Mouse (Mus musculus): ENCODE data around the gene Elmo3. TPM values are rescaled to one million over a fixed set of nuclear protein-coding genes. Genes with fewer than 3 reads are reported as not detected.
"Not testable (repeated sequence)": the region's sequence is repeated elsewhere in the genome, so short reads cannot be mapped to it uniquely, and the experiment has no call there.

Elmo3 gene
- total and polyA plus RNA-seq, 2 experiments from 2014 or later, result 0.71 to 0.81 TPM

GRCm38 (mm10) chr8:105288958-105289732 is 16.3 kb upstream of the Elmo3 start:
- peaks cover 13% of the 10 kb centered on the region for H3K4me1 ChIP-seq (ENCODE audit: insufficient read depth, low read length)
- H3K9me3 ChIP-seq (ENCODE audit: low read length), result no peaks in the 10 kb centered on the region
- H3K36me3 ChIP-seq (ENCODE audit: insufficient read depth, low read length), result 0 out of 2 replicates have a peak, but pooled peaks cover 4% of the 10 kb centered on the region
- under 1% methylated on average over 53 of the region's 53 CpGs for WGBS
- H3K9ac ChIP-seq (replicated peaks; ENCODE audit: low read length, poor library complexity, severe bottlenecking), result peak overlapping the region; percentile 75
- peak; percentile 91 for ATAC-seq (ENCODE audit: low FRiP score)
- peak overlapping the region; percentile 50 for H3K4me2 ChIP-seq (ENCODE audit: low read depth, low read length, poor library complexity, severe bottlenecking)
- H3K4me3 ChIP-seq (ENCODE audit: low read depth, low read length), result peak overlapping the region; percentile 50
- TF ChIP-seq CTCF (IDR thresholded peaks at IDR 0.05), result peak; percentile 61
- peak overlapping the region; percentile 92 for H3K27ac ChIP-seq (ENCODE audit: low read depth, low read length)
- H3K27me3 ChIP-seq (ENCODE audit: insufficient read depth, low read length), result no peaks in the 10 kb centered on the region
- peak; percentile 98 for DNase-seq (ENCODE audit: low spot score)

GRCm38 (mm10) chr8:105289805-105290460 is 15.5 kb upstream of the Elmo3 start, which contains the start of gene 4931428F04Rik:
4931428F04Rik (minus strand) TSS chr8:105289864.
- Histone ChIP-seq H3K4me1 (ENCODE audit: insufficient read depth, low read length) (peaks cover 13% of the 10 kb centered on the region), H3K27ac (ENCODE audit: low read depth, low read length) (peak within 1 kb of the TSS; percentile 92), H3K4me3 (ENCODE audit: low read depth, low read length) (peak within 1 kb of the TSS; percentile 50), H3K27me3 (ENCODE audit: insufficient read depth, low read length) (no peaks in the 10 kb centered on the region), H3K9ac (replicated peaks; ENCODE audit: low read length, poor library complexity, severe bottlenecking) (peak within 1 kb of the TSS; percentile 75), H3K9me3 (ENCODE audit: low read length) (no peaks in the 10 kb centered on the region), H3K4me2 (ENCODE audit: low read depth, low read length, poor library complexity, severe bottlenecking) (peak within 1 kb of the TSS; percentile 50), H3K36me3 (ENCODE audit: insufficient read depth, low read length) (0 out of 2 replicates have a peak, but pooled peaks cover 4% of the 10 kb centered on the region)
- peak; percentile 62 for ATAC-seq (ENCODE audit: low FRiP score)
- WGBS, result under 1% methylated on average over 42 of the region's 43 CpGs
- DNase-seq (ENCODE audit: low spot score), result peak; percentile 59
- peak; percentile 75 for TF ChIP-seq CTCF (IDR thresholded peaks at IDR 0.05)

DNA sequence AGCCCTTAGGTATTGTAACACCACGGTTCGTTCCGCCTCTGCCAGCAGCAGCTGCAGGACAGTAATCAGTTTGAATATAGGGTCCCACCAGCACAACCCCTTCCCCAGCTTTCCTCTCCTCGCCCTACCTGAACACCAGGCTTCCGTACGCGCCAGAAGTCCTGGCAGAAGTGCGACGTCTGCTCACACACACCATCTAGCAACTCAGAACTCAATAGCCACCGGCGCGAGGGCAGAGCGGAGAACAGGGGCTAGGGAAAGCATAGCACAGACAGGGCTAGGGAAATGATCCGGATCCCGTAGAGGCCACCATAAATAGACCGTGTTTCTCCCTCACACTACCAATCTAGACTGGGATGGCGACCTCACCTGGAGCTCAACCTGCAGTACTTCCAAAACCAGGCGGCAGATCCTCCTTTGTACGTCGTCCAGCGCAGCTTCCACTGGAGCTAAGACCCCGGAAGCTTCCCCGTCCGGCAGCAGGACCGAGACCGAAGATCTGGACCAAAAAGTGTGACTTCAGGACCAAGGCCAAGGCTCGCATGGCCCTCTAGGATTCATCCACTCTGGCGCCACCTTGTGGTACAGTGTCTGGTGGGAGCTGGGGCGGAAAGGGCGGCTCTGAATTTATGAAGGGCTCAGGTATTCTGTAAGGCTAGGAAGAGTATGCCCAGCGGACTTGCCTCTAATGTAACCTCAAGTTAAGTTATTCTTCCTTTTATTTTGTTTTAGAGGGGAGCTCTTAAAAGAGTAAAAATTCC is 14.7 kb upstream of the Elmo3 start:
- DNase-seq (ENCODE audit: low spot score) (peak; percentile 88), ATAC-seq (ENCODE audit: low FRiP score) (no peak)
- H3K4me3 ChIP-seq (ENCODE audit: low read depth, low read length), result peak overlapping the region; percentile 50
- 6% methylated on average over 31 of the region's 31 CpGs for WGBS
- peaks cover 13% of the 10 kb centered on the region for H3K4me1 ChIP-seq (ENCODE audit: insufficient read depth, low read length)
- H3K27ac ChIP-seq (ENCODE audit: low read depth, low read length), result no peak overlapping the region
- no peak overlapping the region; the same call in 1 of the 2 replicates for H3K9ac ChIP-seq (replicated peaks; ENCODE audit: low read length, poor library complexity, severe bottlenecking)
- peak overlapping the region; percentile 50 for H3K4me2 ChIP-seq (ENCODE audit: low read depth, low read length, poor library complexity, severe bottlenecking)
- H3K27me3 ChIP-seq (ENCODE audit: insufficient read depth, low read length), result no peaks in the 10 kb centered on the region
- no peaks in the 10 kb centered on the region for H3K36me3 ChIP-seq (ENCODE audit: insufficient read depth, low read length)
- TF ChIP-seq CTCF (IDR thresholded peaks at IDR 0.05), result peak; percentile 90
- no peaks in the 10 kb centered on the region for H3K9me3 ChIP-seq (ENCODE audit: low read length)

DNA sequence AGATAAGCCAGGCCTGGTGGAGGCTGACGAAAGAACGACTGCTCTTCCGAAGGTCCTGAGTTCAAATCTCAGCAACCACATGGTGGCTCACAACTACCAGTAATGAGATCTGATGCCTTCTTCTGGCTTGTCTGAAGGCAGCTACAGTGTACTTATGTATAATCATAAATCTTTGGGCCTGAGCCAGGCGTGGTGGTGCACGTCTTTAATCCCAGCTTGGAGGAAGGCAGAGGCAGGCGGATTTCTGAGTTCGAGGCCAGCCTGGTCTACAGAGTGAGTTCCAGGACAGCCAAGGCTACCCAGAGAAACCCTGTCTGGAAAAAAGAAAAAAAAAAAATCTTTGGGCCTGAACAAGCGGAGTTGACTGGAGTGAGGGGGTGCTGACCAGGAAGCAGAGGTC is 14.0 kb upstream of the Elmo3 start:
- H3K27me3 ChIP-seq (ENCODE audit: insufficient read depth, low read length); ATAC-seq (ENCODE audit: low FRiP score); H3K9ac ChIP-seq (replicated peaks; ENCODE audit: low read length, poor library complexity, severe bottlenecking); H3K4me3 ChIP-seq (ENCODE audit: low read depth, low read length); H3K27ac ChIP-seq (ENCODE audit: low read depth, low read length); DNase-seq (ENCODE audit: low spot score); H3K9me3 ChIP-seq (ENCODE audit: low read length); H3K36me3 ChIP-seq (ENCODE audit: insufficient read depth, low read length); H3K4me2 ChIP-seq (ENCODE audit: low read depth, low read length, poor library complexity, severe bottlenecking): not testable (repeated sequence)
- 82% methylated on average over 8 of the region's 8 CpGs for WGBS
- peaks cover 13% of the 10 kb centered on the region for H3K4me1 ChIP-seq (ENCODE audit: insufficient read depth, low read length)

DNA sequence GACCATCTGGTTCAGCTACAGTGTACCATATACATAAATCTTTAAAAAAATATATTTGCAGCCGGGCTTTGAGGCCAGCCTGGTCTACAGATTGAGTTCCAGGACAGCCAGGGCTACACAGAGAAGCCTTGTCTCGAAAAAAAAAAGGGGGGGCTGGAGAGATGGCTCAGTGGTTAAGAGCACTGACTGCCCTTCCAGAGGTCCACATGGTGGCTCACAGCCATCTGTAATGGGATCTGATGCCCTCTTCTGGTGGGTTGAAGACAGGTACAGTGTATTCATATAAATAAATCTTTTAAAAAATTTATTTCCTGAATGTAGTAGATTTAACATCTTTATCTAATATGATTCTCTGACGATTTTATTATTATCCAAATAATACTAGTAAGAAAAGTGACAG is 13.6 kb upstream of the Elmo3 start:
- H3K9me3 ChIP-seq (ENCODE audit: low read length); H3K4me2 ChIP-seq (ENCODE audit: low read depth, low read length, poor library complexity, severe bottlenecking); H3K9ac ChIP-seq (replicated peaks; ENCODE audit: low read length, poor library complexity, severe bottlenecking); H3K36me3 ChIP-seq (ENCODE audit: insufficient read depth, low read length); H3K27ac ChIP-seq (ENCODE audit: low read depth, low read length); ATAC-seq (ENCODE audit: low FRiP score); H3K4me3 ChIP-seq (ENCODE audit: low read depth, low read length); H3K27me3 ChIP-seq (ENCODE audit: insufficient read depth, low read length); DNase-seq (ENCODE audit: low spot score): not testable (repeated sequence)
- 66% methylated on average over 3 of the region's 3 CpGs for WGBS
- peaks cover 10% of the 10 kb centered on the region for H3K4me1 ChIP-seq (ENCODE audit: insufficient read depth, low read length)
- peak; percentile 44 for TF ChIP-seq CTCF (IDR thresholded peaks at IDR 0.05)
